Comparison of ENCODE assay signal across 26 mouse cellular contexts in genomic region chr10:120799479-120799878, GRCm38 (mm10).
DNase-seq lines count a peak whose midpoint lies in the region; TF ChIP-seq lines count a peak whose summit lies in the region.
"Had no signal": no experiment of that assay in that cellular context is flagged by ENCODE, and none has a peak within 500 bp of the region (broad histone marks: within the 10 kb centered on the region; RNA-seq: fewer than 3 reads in every experiment).

No protein-coding gene starts in this region.

- no peaks in the 10 kb centered on the region for H3K27me3 ChIP-seq in testis, adult 2 months (ENCODE audit: control insufficient read depth, insufficient read depth, low read length)
- H3K27me3 ChIP-seq in splenic B cell, adult 2 months (ENCODE audit: control insufficient read depth, insufficient read depth, low read length, poor library complexity, severe bottlenecking) = no peaks in the 10 kb centered on the region
- H3K27me3 ChIP-seq: liver, embryonic 12.5 days; lung, embryonic 15.5 days; midbrain, embryonic 12.5 days; neural tube, embryonic 13.5 days had no signal

- DNase-seq in heart, adult 11 months = peak; percentile 49
- no peak for DNase-seq in heart, postnatal 10 days
- no peak for DNase-seq in testis, postnatal 14 days (ENCODE audit: low spot score)
- DNase-seq in WW6 (ENCODE audit: low read depth, low spot score) = peak; percentile 26
- DNase-seq in splenic B cell, adult 2 months (ENCODE audit: low read depth, low spot score) = peak; percentile 9
- no peak for DNase-seq in frontal cortex, postnatal 36 days (ENCODE audit: low spot score in 2 of 2)
- DNase-seq in layer of hippocampus, postnatal 10 days (ENCODE audit: low spot score in 2 of 2) = no peak
- DNase-seq: adrenal gland, postnatal 25 days; cerebellum, adult 11-12 months; cerebellum, postnatal 36 days; forebrain, postnatal 0 days; kidney, adult 18-20 months; kidney, postnatal 10 days; layer of hippocampus, adult 9-11 months; right cerebral cortex, adult 18-20 months; spleen, adult 18-20 months had no signal

- peaks cover 10% of the 10 kb centered on the region for H3K4me1 ChIP-seq in testis, adult 2 months (ENCODE audit: control insufficient read depth, insufficient read depth, low read length)

- no peak for TF ChIP-seq POLR2A in testis, adult 2 months (IDR thresholded peaks at IDR 0.05; ENCODE audit: control insufficient read depth, low read depth, low read length)

- TF ChIP-seq CTCF in testis, adult 2 months (IDR thresholded peaks at IDR 0.05; ENCODE audit: control insufficient read depth, insufficient read depth, insufficient replicate concordance, low read depth, low read length) = peak; percentile 27; the same call in 1 of the 2 replicates

- intact Hi-C loops in heart, postnatal 10 days (cut with DNase I) = no loop called here

- H3K36me3 ChIP-seq in testis, adult 2 months (ENCODE audit: control insufficient read depth, insufficient read depth, low read length) = no peaks in the 10 kb centered on the region
- no peaks in the 10 kb centered on the region for H3K36me3 ChIP-seq in splenic B cell, adult 2 months (ENCODE audit: control insufficient read depth, insufficient read depth, low read length, poor library complexity, severe bottlenecking)
- H3K36me3 ChIP-seq: forebrain, embryonic 10.5 days; hindbrain, embryonic 10.5 days; liver, embryonic 12.5 days; lung, embryonic 15.5 days; midbrain, embryonic 12.5 days; neural tube, embryonic 13.5 days had no signal

- no peak overlapping the region for H3K4me3 ChIP-seq in testis, adult 2 months (ENCODE audit: control insufficient read depth, low read depth, low read length)
- H3K4me3 ChIP-seq: forebrain, embryonic 10.5 days; heart, adult 2 months; hindbrain, embryonic 10.5 days; liver, embryonic 12.5 days; lung, embryonic 15.5 days; midbrain, embryonic 12.5 days; neural tube, embryonic 13.5 days had no signal

- H3K27ac ChIP-seq in testis, adult 2 months (ENCODE audit: control insufficient read depth, insufficient read depth, low read depth, low read length) = no peak overlapping the region
- H3K27ac ChIP-seq: forebrain, embryonic 10.5 days; heart, adult 2 months; hindbrain, embryonic 10.5 days; hindbrain, postnatal 0 days; liver, embryonic 12.5 days; lung, embryonic 15.5 days; macrophage; midbrain, embryonic 12.5 days; neural tube, embryonic 13.5 days had no signal

Comparison
In these comparisons a context has a peak if more than half of its experiments do, and no peak if none do; other contexts are left out.
1. DNase-seq: peak in heart, adult 11 months (single experiment), WW6 (single experiment) and splenic B cell, adult 2 months (single experiment); none in heart, postnatal 10 days (0 of 2), testis, postnatal 14 days (single experiment), frontal cortex, postnatal 36 days (0 of 2) and layer of hippocampus, postnatal 10 days (0 of 2).